Mouse (Mus musculus) cerebellum, adult 2 months (tissue): ENCODE data around the gene Tmem108.

ENCODE experiments used
- CTCF ChIP-seq: fragments of 200-500 bp; IDR thresholded peaks from 2 replicates; pipeline ENCODE4 v1.5.1; 2011; ENCODE audit warnings: low read depth, mild to moderate bottlenecking, control low read depth, low read length, moderate library complexity, borderline replicate concordance; ENCODE audit not compliant: insufficient read depth
- POLR2A ChIP-seq: fragments of 200-500 bp; IDR thresholded peaks from 2 replicates; pipeline ENCODE4 v1.6.1; 2011; ENCODE audit warnings: low read length, control low read depth, borderline replicate concordance; ENCODE audit not compliant: insufficient read depth

DNA sequence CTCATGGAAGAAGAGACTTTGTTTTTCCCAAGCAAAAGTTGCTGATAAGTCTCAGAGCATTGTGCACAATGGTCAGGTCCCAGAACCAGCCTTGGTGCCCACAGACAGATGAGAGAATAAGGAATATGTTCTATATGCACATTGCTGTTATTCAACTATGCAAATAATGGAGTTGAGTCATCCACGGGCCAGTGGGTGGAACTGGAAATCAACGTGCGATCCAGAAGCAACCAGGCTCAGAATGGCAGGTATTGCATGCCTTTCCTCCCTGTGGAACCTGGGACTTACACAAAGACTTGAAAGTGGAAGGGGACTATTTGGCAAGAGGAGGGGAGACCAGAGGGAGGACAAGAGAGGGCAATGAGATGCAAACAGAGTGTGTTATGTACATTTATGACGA lies 22.5 kb upstream of the Tmem108 start:
- TF ChIP-seq POLR2A (no peak), CTCF (no peak)
